Mouse (Mus musculus): Measurements from ENCODE around the gene Thtpa. TPM values are rescaled to one million over a fixed set of nuclear protein-coding genes. Genes with fewer than 3 reads are reported as not detected.

Thtpa gene
- polyA plus RNA-seq, 1 experiment from 2014 or later, result 19.2 TPM

DNA sequence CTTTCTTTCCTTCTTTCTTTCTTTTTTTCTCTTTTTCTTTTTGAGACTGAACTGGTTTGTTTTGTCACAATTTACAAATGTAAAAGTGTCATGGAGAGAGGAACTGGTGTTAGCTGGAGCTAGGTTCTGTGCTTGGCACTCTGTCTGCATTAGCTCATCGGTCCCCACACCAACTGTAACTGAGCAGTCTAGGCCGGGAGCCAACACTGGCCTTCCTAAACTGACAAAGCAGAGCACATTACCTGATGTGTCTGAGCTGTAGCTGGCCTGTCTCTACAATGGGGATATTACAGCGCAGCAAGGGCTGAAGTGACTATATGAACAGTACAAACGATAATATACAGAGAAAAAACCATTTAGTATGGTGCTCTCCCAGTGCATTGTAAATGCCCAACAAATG, 24.3 kb downstream of the Thtpa start:
- H3K27ac ChIP-seq (ENCODE audit: low read depth), result no peak overlapping the region
- no peak for TF ChIP-seq CTCF (IDR thresholded peaks at IDR 0.05; ENCODE audit: low read depth)
- no peak overlapping the region for H3K4me2 ChIP-seq
- DNase-seq (no peak), ATAC-seq (ENCODE audit: insufficient read depth) (no peak)
- no peaks in the 10 kb centered on the region for H3K9me3 ChIP-seq (ENCODE audit: low read depth, low read length)
- no peak overlapping the region for H3K4me3 ChIP-seq (ENCODE audit: low read depth, low read length)
- no peaks in the 10 kb centered on the region for H3K36me3 ChIP-seq (ENCODE audit: insufficient read depth)
- no peak overlapping the region for H3K9ac ChIP-seq
- peaks cover 39% of the 10 kb centered on the region for H3K27me3 ChIP-seq (ENCODE audit: insufficient read depth, low read length)
- 70% methylated on average over 4 of the region's 4 CpGs for WGBS
- no peaks in the 10 kb centered on the region for H3K4me1 ChIP-seq (ENCODE audit: insufficient read depth)

DNA sequence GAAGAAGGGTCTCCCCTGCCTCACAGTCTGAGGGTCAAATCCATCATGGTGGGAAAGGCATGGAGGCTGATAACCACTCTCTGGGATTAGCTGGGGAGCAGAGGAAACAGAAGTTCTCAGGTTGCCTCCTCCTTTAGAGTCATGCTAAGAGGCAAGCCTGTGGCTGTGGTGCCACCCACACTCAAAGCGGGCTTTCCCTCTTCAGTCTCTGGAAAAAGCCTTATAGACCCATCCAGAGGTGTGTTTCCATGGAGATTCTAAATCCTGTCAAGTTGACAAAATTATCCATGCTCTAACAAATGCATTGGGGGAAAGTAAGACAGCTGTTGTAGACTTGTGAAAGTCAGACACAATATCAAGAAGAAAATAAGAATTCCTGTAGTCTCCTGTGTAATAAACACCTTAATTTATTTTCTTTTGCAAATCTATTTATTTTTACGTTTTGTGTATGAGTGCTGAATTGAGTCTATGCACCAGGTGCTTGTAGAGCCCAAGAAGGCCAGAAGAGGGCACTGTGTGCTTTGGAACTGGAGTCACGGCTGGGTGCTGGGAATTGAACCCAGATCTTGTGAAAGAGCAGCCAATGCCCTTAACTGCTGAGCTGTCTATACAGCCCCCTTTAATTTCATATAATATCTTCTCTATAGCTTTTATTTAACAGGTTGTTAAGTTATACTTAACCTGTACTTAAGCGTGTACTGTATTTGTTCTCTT, 25.0 kb downstream of the Thtpa start:
- no peak for DNase-seq
- Histone ChIP-seq H3K27ac (ENCODE audit: low read depth) (no peak overlapping the region), H3K4me2 (no peak overlapping the region), H3K4me3 (ENCODE audit: low read depth, low read length) (no peak overlapping the region), H3K36me3 (ENCODE audit: insufficient read depth) (no peaks in the 10 kb centered on the region), H3K9ac (no peak overlapping the region), H3K4me1 (ENCODE audit: insufficient read depth) (no peaks in the 10 kb centered on the region), H3K27me3 (ENCODE audit: insufficient read depth, low read length) (peaks cover 32% of the 10 kb centered on the region), H3K9me3 (ENCODE audit: low read depth, low read length) (no peaks in the 10 kb centered on the region)
- no peak for ATAC-seq (ENCODE audit: insufficient read depth)
- TF ChIP-seq CTCF (IDR thresholded peaks at IDR 0.05; ENCODE audit: low read depth), result peak; percentile 36; the same call in 1 of the 2 replicates
- 67% methylated on average over 4 of the region's 4 CpGs for WGBS

DNA sequence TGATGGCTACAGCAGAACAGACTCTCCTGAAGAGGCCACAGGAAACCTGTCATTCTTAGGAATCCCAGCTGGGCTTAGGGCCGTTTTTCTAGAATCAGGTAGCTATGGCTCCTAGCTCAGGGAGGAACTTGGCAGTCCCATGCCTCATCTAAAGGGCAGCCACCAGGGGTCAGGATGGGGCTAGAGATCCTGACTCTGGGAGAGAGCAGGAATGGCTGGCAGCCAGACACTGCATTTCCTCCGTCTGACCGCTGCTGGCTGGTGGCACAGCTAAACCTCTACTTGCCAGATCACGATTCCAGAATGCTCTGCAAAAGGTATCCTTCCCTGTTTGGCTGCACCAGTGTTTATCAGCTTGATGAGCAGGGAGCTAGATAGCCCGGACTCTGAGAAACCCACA, 27.4 kb downstream of the Thtpa start:
- peak overlapping the region; percentile 28 for H3K4me2 ChIP-seq
- ATAC-seq (ENCODE audit: insufficient read depth), result peak; percentile 86
- TF ChIP-seq CTCF (IDR thresholded peaks at IDR 0.05; ENCODE audit: low read depth), result peak; percentile 82

DNA sequence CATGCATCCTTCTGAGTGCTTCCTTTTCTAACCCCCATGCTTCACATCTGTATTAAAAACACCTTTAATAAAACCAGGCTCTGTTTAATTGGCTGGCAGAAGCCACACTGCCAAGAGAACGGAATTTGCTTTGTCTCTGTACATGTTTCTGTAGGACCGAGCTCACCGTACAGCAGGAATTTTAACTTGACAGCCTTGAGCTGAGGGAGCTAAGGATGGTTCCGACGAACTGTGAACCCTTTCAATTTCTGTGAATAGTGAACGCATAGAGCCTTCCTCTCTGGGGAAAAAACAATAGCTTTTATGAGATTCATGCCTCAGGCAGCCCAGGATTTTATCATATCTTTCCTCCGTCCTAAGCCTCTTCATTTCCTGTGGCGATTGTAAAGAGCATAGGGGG, 27.8 kb downstream of the Thtpa start:
- no peak for TF ChIP-seq CTCF (IDR thresholded peaks at IDR 0.05; ENCODE audit: low read depth)
- ATAC-seq (ENCODE audit: insufficient read depth), result 0 out of 2 replicates have a peak, but pooled peaks have one; percentile 21
- Histone ChIP-seq H3K9ac (no peak overlapping the region; the same call in 1 of the 2 replicates), H3K9me3 (ENCODE audit: low read depth, low read length) (no peaks in the 10 kb centered on the region), H3K27ac (ENCODE audit: low read depth) (no peak overlapping the region), H3K4me2 (peak overlapping the region; percentile 28), H3K36me3 (ENCODE audit: insufficient read depth) (no peaks in the 10 kb centered on the region), H3K27me3 (ENCODE audit: insufficient read depth, low read length) (peaks cover 5% of the 10 kb centered on the region), H3K4me1 (ENCODE audit: insufficient read depth) (no peaks in the 10 kb centered on the region), H3K4me3 (ENCODE audit: low read depth, low read length) (no peak overlapping the region)
- no peak for DNase-seq
- 34% methylated on average over 8 of the region's 8 CpGs for WGBS

More for the DNA sequence above, 27.4 kb downstream of the Thtpa start:
- peak; percentile 92 for DNase-seq
- 8% methylated on average over 5 of the region's 5 CpGs for WGBS
- Histone ChIP-seq H3K36me3 (ENCODE audit: insufficient read depth) (no peaks in the 10 kb centered on the region), H3K27me3 (ENCODE audit: insufficient read depth, low read length) (peaks cover 9% of the 10 kb centered on the region), H3K4me3 (ENCODE audit: low read depth, low read length) (no peak overlapping the region), H3K27ac (ENCODE audit: low read depth) (no peak overlapping the region), H3K9ac (no peak overlapping the region; the same call in 1 of the 2 replicates), H3K9me3 (ENCODE audit: low read depth, low read length) (no peaks in the 10 kb centered on the region), H3K4me1 (ENCODE audit: insufficient read depth) (no peaks in the 10 kb centered on the region)

DNA sequence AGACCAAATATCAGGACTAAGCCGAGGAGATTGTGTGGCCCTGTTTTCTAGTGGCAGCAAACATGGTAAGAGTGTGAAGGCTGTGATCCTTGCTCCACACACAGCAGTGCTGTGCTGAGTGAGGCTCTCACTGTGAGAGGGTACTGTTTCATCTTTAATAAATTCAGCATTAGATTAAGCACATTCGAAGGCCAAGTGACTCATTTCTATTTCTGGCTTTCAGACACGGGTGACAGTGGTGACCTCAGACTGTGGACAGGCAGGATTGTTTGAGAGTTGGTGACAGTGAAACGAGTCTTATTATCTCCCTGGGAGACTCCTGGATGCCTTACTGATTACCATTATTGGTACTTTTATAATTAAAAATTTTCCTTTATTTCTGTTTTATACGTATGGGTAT, 31.1 kb downstream of the Thtpa start:
- whole genome bisulfite sequencing, result 69% methylated on average over 5 of the region's 5 CpGs
- Histone ChIP-seq H3K4me1 (ENCODE audit: insufficient read depth) (no peaks in the 10 kb centered on the region), H3K9me3 (ENCODE audit: low read depth, low read length) (no peaks in the 10 kb centered on the region), H3K9ac (no peak overlapping the region), H3K27me3 (ENCODE audit: insufficient read depth, low read length) (no peaks in the 10 kb centered on the region), H3K4me2 (no peak overlapping the region), H3K27ac (ENCODE audit: low read depth) (no peak overlapping the region), H3K36me3 (ENCODE audit: insufficient read depth) (no peaks in the 10 kb centered on the region), H3K4me3 (ENCODE audit: low read depth, low read length) (no peak overlapping the region)
- DNase-seq (no peak), ATAC-seq (ENCODE audit: insufficient read depth) (no peak)
- TF ChIP-seq CTCF (IDR thresholded peaks at IDR 0.05; ENCODE audit: low read depth), result no peak

DNA sequence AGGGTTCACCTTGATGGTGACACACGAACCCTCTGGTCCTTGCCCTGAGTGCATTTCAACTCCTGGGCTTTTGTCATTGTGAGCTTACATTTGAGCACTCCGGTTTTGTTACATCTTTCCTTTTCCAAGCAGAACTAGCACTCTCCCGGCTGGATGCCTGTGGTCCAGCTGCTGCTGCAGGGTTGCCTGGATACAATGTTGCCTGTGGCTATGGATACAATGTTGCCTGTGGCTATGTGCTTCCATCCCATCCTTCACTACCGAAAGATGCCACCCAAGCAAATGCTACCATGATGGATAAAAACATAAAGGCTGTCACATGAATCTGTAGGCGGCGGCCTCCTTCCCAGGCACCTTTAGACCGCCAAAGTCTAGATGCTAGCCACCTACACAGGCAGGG, 31.9 kb downstream of the Thtpa start:
- 79% methylated on average over 7 of the region's 7 CpGs for WGBS
- no peaks in the 10 kb centered on the region for H3K36me3 ChIP-seq (ENCODE audit: insufficient read depth)
- no peak overlapping the region for H3K27ac ChIP-seq (ENCODE audit: low read depth)
- no peak overlapping the region for H3K9ac ChIP-seq
- TF ChIP-seq CTCF (IDR thresholded peaks at IDR 0.05; ENCODE audit: low read depth), result no peak
- ATAC-seq (ENCODE audit: insufficient read depth), result no peak
- no peaks in the 10 kb centered on the region for H3K9me3 ChIP-seq (ENCODE audit: low read depth, low read length)
- no peaks in the 10 kb centered on the region for H3K4me1 ChIP-seq (ENCODE audit: insufficient read depth)
- H3K4me2 ChIP-seq, result no peak overlapping the region
- H3K4me3 ChIP-seq (ENCODE audit: low read depth, low read length), result no peak overlapping the region
- DNase-seq, result no peak
- H3K27me3 ChIP-seq (ENCODE audit: insufficient read depth, low read length), result no peaks in the 10 kb centered on the region

DNA sequence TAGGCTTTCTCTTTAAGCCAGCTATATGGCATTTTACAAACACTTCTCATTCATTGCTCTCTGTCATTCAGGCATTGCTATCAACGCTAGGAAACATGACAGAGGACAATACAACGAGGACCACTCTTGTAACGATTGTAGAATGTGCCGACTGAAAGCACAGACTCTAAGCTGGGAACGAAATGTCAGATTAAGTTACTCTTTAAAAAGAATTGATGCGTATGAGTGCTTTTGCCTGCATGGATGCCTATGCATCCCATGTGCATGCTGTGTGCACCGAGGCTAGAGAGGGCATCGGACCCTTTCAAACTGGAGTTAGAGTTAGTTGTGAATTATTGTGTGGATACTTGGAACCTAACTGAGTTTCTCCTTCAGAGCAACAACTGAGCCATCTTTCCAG, 41.1 kb downstream of the Thtpa start:
- Histone ChIP-seq H3K36me3 (ENCODE audit: insufficient read depth) (no peaks in the 10 kb centered on the region), H3K27me3 (ENCODE audit: insufficient read depth, low read length) (no peaks in the 10 kb centered on the region), H3K4me1 (ENCODE audit: insufficient read depth) (no peaks in the 10 kb centered on the region), H3K27ac (ENCODE audit: low read depth) (no peak overlapping the region), H3K9ac (no peak overlapping the region), H3K4me3 (ENCODE audit: low read depth, low read length) (no peak overlapping the region), H3K9me3 (ENCODE audit: low read depth, low read length) (no peaks in the 10 kb centered on the region), H3K4me2 (no peak overlapping the region)
- TF ChIP-seq CTCF (IDR thresholded peaks at IDR 0.05; ENCODE audit: low read depth), result no peak
- DNase-seq (no peak), ATAC-seq (ENCODE audit: insufficient read depth) (no peak)
- WGBS, result 69% methylated on average over 8 of the region's 8 CpGs

Data from lung, embryonic 14.5 days (tissue).